23 mouse cellular contexts compared by ENCODE assay signal in genomic region chr7:82203111-82203510, GRCm38 (mm10). TPM values are rescaled to one million over a fixed set of nuclear protein-coding genes. Genes with fewer than 3 reads are reported as not detected.
A peak's percentile ranks its signal among the peaks of the same experiment; 100 is the strongest.
DNase-seq lines count a peak whose midpoint lies in the region; ATAC-seq and TF ChIP-seq lines count a peak whose summit lies in the region.
"Had no signal": no experiment of that assay in that cellular context is flagged by ENCODE, and none has a peak within 500 bp of the region (broad histone marks: within the 10 kb centered on the region; RNA-seq: fewer than 3 reads in every experiment).

No protein-coding gene starts in this region.

- DNase-seq in heart, adult 11 months, result peak; percentile 91
- no peak for DNase-seq in heart, adult 8-10 months (ENCODE audit: low spot score)
- peak; percentile 49 for DNase-seq in embryo, embryonic 10 days (ENCODE audit: low spot score)
- DNase-seq in embryonic facial prominence, embryonic 14.5 days (ENCODE audit: low spot score), result peak; percentile 6
- DNase-seq in ovary, postnatal 14 days (ENCODE audit: low spot score), result no peak
- no peak for DNase-seq in right cerebral cortex, postnatal 14 days
- DNase-seq: adrenal gland, postnatal 14 days; cerebellum, adult 11 months; heart, postnatal 36 days; kidney, adult 11 months; lung, embryonic 14.5 days; right cerebral cortex, postnatal 25 days; thymus, adult 18-20 months had no signal

- no peak overlapping the region for H3K4me2 ChIP-seq in embryonic facial prominence, embryonic 14.5 days (ENCODE audit: low read depth, low read length)
- H3K4me2 ChIP-seq: liver, embryonic 12.5 days; lung, embryonic 14.5 days; midbrain, embryonic 11.5 days; neural tube, embryonic 12.5 days; stomach, embryonic 15.5 days had no signal

- no peak for TF ChIP-seq POLR2A in ES-Bruce4 (IDR thresholded peaks at IDR 0.05; ENCODE audit: insufficient read depth, low read length)

- no peaks in the 10 kb centered on the region for H3K27me3 ChIP-seq in ES-Bruce4 (ENCODE audit: control insufficient read depth, insufficient read depth, low read length, poor library complexity, severe bottlenecking)
- no peaks in the 10 kb centered on the region for H3K27me3 ChIP-seq in embryonic facial prominence, embryonic 14.5 days (replicated peaks; ENCODE audit: control insufficient read depth, insufficient read depth, low read length)
- H3K27me3 ChIP-seq: CH12.LX; liver, embryonic 12.5 days; neural tube, embryonic 12.5 days; stomach, embryonic 15.5 days had no signal

- WGBS in embryonic facial prominence, embryonic 14.5 days, result 42% methylated on average over 7 of the region's 7 CpGs

- no peak overlapping the region for H3K27ac ChIP-seq in ES-Bruce4 (ENCODE audit: insufficient read depth, low read length)
- no peak overlapping the region for H3K27ac ChIP-seq in embryonic facial prominence, embryonic 14.5 days (replicated peaks; ENCODE audit: low read depth, low read length)
- H3K27ac ChIP-seq: kidney, postnatal 0 days; liver, embryonic 12.5 days; macrophage; neural tube, embryonic 12.5 days; stomach, embryonic 15.5 days had no signal

- no peak for ATAC-seq in embryonic facial prominence, embryonic 14.5 days (ENCODE audit: low read depth)
- ATAC-seq: activated CD4-positive, CD25-positive, alpha-beta regulatory T cell, adult 4 months; hindbrain, embryonic 16.5 days; liver, embryonic 12.5 days had no signal

- H3K9me3 ChIP-seq in ES-Bruce4 (replicated peaks; ENCODE audit: control insufficient read depth, insufficient read depth, low read length, poor library complexity, severe bottlenecking), result no peaks in the 10 kb centered on the region
- H3K9me3 ChIP-seq in embryonic facial prominence, embryonic 14.5 days (ENCODE audit: control insufficient read depth, low read length), result no peaks in the 10 kb centered on the region
- H3K9me3 ChIP-seq: liver, embryonic 12.5 days; neural tube, embryonic 12.5 days; stomach, embryonic 15.5 days had no signal

- 0 out of 2 replicates have a peak, but pooled peaks have one; percentile 55 for TF ChIP-seq EP300 in ES-Bruce4 (IDR thresholded peaks at IDR 0.05; ENCODE audit: insufficient read depth, low read depth, low read length)

- peaks cover 2% of the 10 kb centered on the region for H3K4me1 ChIP-seq in ES-Bruce4 (ENCODE audit: control insufficient read depth, insufficient read depth, low read length)
- H3K4me1 ChIP-seq in embryonic facial prominence, embryonic 14.5 days (ENCODE audit: control insufficient read depth, insufficient read depth, low read length), result peaks cover 19% of the 10 kb centered on the region
- H3K4me1 ChIP-seq: liver, embryonic 12.5 days had no signal

- TF ChIP-seq CTCF in ES-Bruce4 (IDR thresholded peaks at IDR 0.05; ENCODE audit: low read depth, low read length), result no peak

- H3K4me3 ChIP-seq in ES-Bruce4 (ENCODE audit: low read depth, low read length), result no peak overlapping the region
- no peak overlapping the region for H3K4me3 ChIP-seq in embryonic facial prominence, embryonic 14.5 days (ENCODE audit: low read depth, low read length)
- H3K4me3 ChIP-seq: liver, embryonic 12.5 days; neural tube, embryonic 12.5 days; stomach, embryonic 15.5 days had no signal

- H3K9ac ChIP-seq in ES-Bruce4 (ENCODE audit: low read depth, poor library complexity, severe bottlenecking), result no peak overlapping the region
- no peak overlapping the region for H3K9ac ChIP-seq in embryonic facial prominence, embryonic 14.5 days (ENCODE audit: low read depth, low read length)
- H3K9ac ChIP-seq: liver, embryonic 12.5 days; lung, embryonic 14.5 days; neural tube, embryonic 12.5 days; stomach, embryonic 15.5 days had no signal

- H3K36me3 ChIP-seq in ES-Bruce4 (ENCODE audit: control insufficient read depth, insufficient read depth, low read length, poor library complexity, severe bottlenecking), result no peaks in the 10 kb centered on the region
- H3K36me3 ChIP-seq in embryonic facial prominence, embryonic 14.5 days (ENCODE audit: control insufficient read depth, insufficient read depth, low read length), result no peaks in the 10 kb centered on the region
- H3K36me3 ChIP-seq: liver, embryonic 12.5 days; neural tube, embryonic 12.5 days; stomach, embryonic 15.5 days had no signal

RNA-seq across cellular contexts. Expression of gene Sh3gl3, which starts 29.5 kb away (rescaled TPM):
- total RNA-seq in heart, adult 8-10 months (2022), result under 1 TPM; 0.32 to 0.73 (median 0.44) TPM
- 16.8 and 20.9 TPM in 2 replicates for polyA plus RNA-seq in ES-Bruce4 (2011; ENCODE audit: insufficient read depth, insufficient read length, low read depth, missing spikeins)
- polyA plus RNA-seq in embryonic facial prominence, embryonic 14.5 days (2014; fragmentation: Nextera tagmentation; extraction: Ambion mirVana), result 12.9 and 14.1 TPM in 2 replicates
- total RNA-seq: CH12.LX had no signal
- polyA plus RNA-seq: macrophage had no signal

Comparison
In these comparisons a context has a peak if more than half of its experiments do, and no peak if none do; other contexts are left out.
1. DNase-seq: peak in heart, adult 11 months (single experiment), embryo, embryonic 10 days (single experiment) and embryonic facial prominence, embryonic 14.5 days (single experiment); none in heart, adult 8-10 months (single experiment), ovary, postnatal 14 days (single experiment) and right cerebral cortex, postnatal 14 days (single experiment).